Mouse (Mus musculus) adrenal gland, postnatal 36 days (tissue): ENCODE data around the gene Mfsd4a. TPM values are rescaled to one million over a fixed set of nuclear protein-coding genes. Genes with fewer than 3 reads are reported as not detected.
A peak's percentile ranks its signal among the peaks of the same experiment; 100 is the strongest.

Experiments used
- DNase-seq, 2 experiments: peaks; one replicate each; pipeline ENCODE4 v3.0.0; 2021; ENCODE audit warnings: mixed read lengths in 1 of 2
- total RNA-seq, 2 experiments: library from RNA; stranded (reverse); gene quantifications; 2 replicates each; pipeline ENCODE4 v1.2.3; 2021

Gene Mfsd4a
- total RNA-seq, 2 experiments from 2014 or later: 10.1 to 30.4 TPM

GRCm38 (mm10) chr1:132065475-132066172 lies 2.2 kb downstream of the Mfsd4a start:
- DNase-seq: no peak

GRCm38 (mm10) chr1:132065001-132065400 lies 2.9 kb downstream of the Mfsd4a start:
- peak in 1 of 2 experiments; percentile 38 for DNase-seq

- DNase-seq: peak; percentile 47 to 75
These were observed 4.8 kb downstream of the Mfsd4a start for GRCm38 (mm10) chr1:132063096-132063495.

GRCm38 (mm10) chr1:132061750-132062541 lies 5.9 kb downstream of the Mfsd4a start:
- DNase-seq: no peak

GRCm38 (mm10) chr1:132060036-132060769 lies 7.7 kb downstream of the Mfsd4a start:
- DNase-seq: no peak

GRCm38 (mm10) chr1:132058558-132058957 lies 9.3 kb downstream of the Mfsd4a start:
- DNase-seq: no peak

GRCm38 (mm10) chr1:132055054-132055664 lies 12.7 kb downstream of the Mfsd4a start:
- DNase-seq: no peak

- DNase-seq: no peak
These were observed 13.5 kb downstream of the Mfsd4a start for GRCm38 (mm10) chr1:132054387-132054786.

- DNase-seq: no peak
These were observed 16.1 kb downstream of the Mfsd4a start for GRCm38 (mm10) chr1:132051746-132052145.

DNA sequence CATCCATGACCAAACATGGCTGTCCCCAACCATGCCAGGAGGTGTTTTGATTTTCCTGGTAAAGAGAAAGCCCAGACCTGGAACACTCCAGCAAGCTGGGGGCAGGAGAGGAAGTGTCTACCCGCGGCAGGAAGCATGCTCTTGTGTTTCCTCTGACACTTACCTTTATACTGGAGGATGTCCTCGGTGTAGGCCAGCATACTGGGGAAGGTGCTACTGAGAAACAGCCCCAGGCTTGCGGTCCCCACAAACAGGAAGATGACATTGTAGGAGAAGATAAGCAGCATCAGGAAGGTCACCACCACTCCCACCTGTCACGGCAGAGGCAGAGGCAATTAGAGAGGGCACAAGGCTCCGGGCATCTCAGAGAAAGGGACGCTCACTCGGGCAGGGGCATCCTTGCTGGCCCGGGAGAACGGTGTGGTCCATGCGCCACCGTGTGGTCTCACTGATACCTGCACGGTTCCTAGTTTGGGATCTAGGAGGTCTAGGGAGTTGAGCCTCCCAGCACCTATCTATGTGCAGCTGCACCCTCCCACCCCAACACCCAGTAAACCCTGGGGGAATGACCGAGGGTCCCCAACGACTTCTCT lies 21.6 kb downstream of the Mfsd4a start:
- DNase-seq: peak; percentile 72 to 79

GRCm38 (mm10) chr1:132043759-132044158 lies 24.1 kb downstream of the Mfsd4a start:
- DNase-seq: no peak

DNA sequence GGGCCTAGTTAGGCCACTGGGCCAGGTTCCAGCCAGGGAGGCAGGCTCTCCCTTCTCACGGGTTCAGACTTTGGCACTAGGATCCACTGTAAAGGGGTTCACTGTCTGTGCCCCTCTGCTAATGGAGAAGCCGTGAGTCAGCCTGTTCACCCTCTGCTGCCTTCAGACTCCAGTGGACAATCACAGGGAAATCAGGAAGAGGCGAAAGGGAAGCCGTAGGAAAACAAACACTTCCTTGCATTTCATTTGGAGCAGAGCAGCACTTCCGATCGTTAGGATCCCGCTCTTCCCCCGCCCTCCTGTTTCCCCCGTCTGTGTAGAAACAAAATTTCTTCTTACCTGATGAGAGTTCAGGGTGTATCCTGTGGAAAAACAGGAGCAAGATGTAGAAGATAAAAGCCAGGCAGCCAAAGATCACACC lies 27.7 kb downstream of the Mfsd4a start:
- peak in 1 of 2 experiments; percentile 11 for DNase-seq

- no peak for DNase-seq
These were observed 29.1 kb downstream of the Mfsd4a start for GRCm38 (mm10) chr1:132038753-132039152.

DNA sequence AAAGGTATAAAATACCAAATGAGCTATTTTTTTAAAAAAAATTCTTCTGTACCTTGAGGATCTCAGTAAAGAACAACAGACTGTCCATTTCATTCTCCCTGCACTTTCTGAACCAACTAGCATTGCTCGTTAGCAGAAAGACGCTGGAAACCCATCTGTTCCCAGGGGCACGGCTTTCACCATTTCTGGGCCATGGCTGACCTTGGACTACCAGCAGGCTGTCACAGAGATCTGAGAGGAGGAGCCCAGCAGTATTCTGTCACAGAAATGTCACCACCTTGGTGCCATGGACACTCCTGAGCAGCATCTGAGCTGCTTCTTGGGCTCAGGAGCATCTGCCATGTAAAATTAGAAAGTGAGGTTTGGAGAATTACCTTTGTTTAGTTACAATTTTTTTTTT lies 30.1 kb downstream of the Mfsd4a start:
- peak; percentile 56 to 63 for DNase-seq

- no peak for DNase-seq
These were observed 35.7 kb downstream of the Mfsd4a start for GRCm38 (mm10) chr1:132032172-132032571.

- peak in 1 of 2 experiments; percentile 35 for DNase-seq
These were observed 37.3 kb downstream of the Mfsd4a start for GRCm38 (mm10) chr1:132030574-132030973.

DNA sequence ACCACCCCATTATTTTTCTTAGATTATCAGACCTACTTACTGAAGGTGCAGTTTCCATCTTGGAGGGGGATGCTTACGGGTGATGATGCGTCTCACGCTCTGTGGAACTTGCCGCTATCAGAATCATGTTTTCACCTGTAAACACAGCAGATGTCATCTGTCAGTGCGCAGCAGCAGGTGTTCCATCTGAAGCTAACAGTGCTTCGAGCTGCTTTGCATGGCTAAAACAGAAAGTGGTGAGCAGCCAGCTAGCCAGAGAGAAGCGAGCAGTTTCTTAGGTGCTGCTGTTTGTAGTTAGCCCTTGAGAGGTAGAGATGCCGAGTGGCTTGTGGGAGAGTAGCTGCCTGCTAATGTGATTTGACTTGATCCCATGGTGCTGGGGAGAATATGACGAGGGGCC lies 39.4 kb downstream of the Mfsd4a start:
- no peak for DNase-seq

DNA sequence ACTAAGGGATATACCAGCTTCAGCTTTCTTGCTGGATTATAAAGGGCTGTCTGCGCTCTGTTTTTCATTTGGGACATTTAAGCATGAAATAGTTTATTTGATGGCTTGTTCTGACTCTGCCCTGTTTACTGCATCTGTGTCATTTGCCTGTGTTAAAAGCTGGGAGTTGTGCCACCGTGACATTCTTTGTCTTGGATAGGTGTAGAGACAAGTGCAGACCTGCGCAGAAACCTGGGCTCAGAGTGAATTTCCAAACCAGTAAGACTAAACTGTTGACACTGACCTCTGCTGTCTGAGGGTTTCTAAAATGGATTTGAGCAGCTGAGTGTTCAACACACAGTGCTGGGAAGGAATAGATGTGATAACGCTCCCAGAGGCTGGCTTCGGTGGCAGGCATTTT lies 39.9 kb downstream of the Mfsd4a start:
- DNase-seq: no peak

DNA sequence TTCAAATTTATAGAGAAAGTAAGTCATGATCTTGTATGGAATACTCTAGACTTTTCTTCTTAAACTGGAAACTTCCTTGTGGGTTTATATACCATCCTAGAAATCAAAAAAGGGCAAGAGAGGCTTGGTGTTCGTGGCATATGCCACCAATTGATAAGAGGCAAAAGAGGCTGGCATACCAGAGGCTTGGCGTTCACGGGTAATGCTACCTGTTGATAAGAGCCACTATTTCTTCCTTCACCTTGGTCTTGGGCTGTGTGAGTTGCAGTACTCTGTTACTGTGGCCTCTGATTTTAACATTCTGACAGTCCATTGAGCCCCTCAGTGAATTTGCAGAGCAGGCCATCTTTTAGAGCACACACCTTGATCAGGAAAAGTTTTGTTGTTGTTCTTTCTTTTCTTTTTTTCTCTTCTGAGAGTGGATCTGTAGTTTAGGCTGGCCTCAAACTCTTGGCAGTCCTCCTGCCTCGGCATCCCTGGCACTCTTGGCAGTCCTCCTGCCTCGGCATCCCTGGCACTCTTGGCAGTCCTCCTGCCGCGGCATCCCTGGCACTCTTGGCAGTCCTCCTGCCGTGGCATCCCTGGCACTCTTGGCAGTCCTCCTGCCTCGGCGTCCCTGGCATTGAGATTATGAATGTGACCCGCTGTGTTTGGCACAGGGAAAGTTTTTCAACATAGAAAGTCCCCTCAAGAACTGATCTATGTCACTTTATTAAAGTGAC lies 40.8 kb downstream of the Mfsd4a start:
- no peak for DNase-seq

- no peak for DNase-seq
These were observed 45.8 kb downstream of the Mfsd4a start for GRCm38 (mm10) chr1:132022107-132022506.

- no peak for DNase-seq
These were observed 48.0 kb downstream of the Mfsd4a start for GRCm38 (mm10) chr1:132019876-132020275.
